Mouse (Mus musculus) CD4-positive helper T cell, adult 2 months (primary cell): ENCODE measurements around the gene Prr9.
A peak's percentile ranks its signal among the peaks of the same experiment; 100 is the strongest.

Experiments used
- DNase-seq: peaks from one replicate; pipeline ENCODE4 v3.0.0-alpha.2; 2012; ENCODE audit warnings: low read depth, missing footprints, low spot score

Gene Prr9

DNA sequence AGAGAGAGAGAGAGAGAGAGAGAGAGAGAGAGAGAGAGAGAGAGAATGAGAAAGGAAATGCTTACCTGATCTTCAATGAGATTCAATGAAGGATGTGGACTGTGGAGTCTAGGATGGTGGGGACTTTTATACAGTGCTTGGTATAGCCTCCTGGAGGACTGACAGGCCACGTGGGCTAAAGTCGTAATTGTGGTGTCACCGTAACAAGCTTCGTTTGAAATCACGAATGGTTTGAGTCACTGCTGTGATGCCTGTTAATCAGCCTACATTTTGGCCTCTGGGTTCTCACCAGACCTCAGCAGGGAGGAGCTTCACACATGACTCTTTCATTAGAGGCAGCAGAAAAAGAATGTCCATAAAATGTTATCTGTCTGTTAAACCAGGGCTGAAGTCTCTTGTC is at the start of gene Prr9:
Prr9 (minus strand) TSS at position 101 of the 400 bp plus-strand sequence.
- DNase-seq, result no peak

DNA sequence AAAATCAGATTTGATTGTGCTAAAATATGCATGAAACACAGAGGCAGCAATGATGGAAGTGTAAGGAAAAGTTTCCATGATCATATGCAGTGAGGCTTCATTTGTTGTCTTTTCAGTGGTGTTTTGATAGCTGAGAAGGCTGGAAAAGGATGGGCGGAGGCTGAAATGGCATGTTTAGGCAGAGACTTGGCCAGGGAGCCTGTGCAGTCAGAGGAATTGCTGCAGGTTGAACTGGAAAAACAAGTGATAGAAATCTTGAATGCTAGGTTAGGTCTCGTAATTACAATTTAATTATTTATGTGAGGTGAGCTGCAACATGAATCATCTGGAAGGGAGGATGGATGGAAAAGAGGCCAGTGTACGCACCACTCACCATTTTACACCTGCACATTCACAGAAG is 46.1 kb upstream of the Prr9 start:
- no peak for DNase-seq

DNA sequence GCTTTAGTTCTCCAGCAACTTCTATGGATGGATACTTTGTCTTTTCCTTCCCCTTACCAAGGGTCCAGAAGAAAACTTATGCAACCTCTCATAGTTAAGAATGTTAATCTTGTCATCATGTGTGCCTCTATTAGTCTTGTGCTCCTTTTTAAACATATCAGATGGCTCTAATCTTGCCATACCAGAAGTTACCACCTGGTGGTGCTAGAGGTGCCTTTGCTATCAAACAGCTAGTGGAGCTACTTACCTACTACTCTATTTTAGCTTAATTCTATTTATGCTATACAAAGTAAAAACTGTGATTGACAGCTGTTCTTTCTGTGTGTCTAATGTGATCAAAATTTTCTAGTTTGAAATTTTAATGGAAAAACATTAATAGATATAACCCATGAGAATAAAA is 29.6 kb upstream of the Prr9 start:
- DNase-seq, result peak; percentile 12

DNA sequence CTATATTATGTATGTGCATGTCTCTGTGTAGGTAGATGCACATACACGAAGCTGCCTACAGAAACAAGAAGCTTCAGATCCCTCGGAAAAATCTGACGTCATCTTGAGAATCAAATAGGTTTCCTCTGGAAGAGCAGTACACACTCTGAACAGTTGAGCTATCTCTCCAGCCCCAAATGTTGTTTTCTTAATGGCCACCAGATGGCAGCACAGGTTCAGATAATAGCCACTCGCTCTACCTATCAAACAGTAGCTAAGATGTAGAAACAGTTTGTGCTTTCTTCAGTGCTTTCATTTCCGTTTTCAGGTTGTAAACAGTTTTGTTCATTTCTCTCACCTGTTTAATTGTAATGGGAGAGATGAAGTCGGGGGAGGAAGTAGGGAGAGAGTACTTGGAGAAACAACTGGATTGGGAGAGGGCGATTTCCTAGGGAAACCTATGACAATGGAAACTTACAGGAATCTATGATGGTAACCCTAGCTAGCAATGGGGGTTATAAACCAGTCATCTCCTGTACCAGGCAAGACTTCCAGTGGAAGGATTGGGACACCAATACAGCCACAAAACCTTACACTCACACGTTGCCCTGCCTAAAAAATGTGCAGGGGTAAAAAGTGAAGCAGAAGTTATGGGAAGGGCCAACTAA is 27.0 kb upstream of the Prr9 start:
- DNase-seq, result peak; percentile 7

DNA sequence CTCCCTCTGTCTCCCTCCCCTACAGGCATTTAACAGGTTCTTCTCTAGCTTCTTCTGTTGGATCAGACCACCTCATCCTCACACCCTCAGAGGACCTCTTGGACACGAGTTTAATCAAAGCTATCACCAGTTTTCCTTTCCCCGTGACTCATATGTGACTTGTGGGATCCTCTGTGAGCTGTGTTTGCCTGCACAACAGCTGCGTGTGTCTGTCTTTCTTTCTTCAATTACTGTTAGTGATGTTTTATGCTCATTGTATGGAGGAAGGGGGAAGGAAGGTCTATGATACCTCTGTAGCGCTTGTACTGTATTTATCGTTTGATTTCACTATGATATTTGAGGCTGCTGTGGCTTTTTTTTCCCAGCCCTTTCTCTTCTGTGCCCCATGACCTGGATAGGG is 24.2 kb upstream of the Prr9 start:
- DNase-seq, result no peak

DNA sequence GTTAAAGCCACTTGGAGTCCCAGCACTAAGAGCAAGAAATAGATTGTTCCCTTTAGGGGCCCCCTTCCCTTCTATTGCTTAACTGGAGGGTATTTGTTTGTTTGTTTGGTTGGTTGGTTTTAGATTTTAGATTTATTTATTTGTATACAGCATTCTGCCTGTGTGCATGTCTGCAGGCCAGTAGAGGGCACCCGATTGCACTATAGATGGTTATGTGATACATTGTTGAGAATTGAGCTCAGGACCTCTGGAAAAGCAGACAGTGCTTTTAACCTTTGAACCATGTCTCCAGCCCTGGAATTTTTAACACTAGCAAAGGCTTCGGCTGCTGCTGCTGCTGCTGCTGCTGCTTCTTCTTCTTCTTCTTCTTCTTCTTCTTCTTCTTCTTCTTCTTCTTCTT is 23.7 kb upstream of the Prr9 start:
- DNase-seq, result no peak

DNA sequence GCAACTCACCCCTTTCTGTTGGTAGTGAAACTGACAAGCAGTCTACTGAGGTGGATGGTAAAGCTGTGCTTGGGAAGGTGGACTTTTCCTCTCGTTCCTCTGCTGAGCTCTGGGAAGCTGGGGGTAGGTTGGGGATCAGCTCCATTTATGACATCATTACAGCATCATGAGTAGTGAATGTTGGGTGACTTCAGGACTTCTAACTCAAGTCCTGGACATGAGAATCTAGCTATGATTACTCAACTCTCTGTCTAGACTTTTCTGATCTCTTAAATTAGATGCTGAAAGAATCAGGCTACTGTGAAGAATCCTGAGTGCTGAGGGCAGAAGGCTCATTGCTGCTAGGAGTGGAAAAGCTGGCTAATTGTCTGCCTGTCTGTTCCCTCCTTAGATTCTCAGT is 18.9 kb upstream of the Prr9 start, which contains the start of gene Lelp1:
Lelp1 (minus strand) TSS at position 101 of the 400 bp plus-strand sequence.
- DNase-seq, result no peak

DNA sequence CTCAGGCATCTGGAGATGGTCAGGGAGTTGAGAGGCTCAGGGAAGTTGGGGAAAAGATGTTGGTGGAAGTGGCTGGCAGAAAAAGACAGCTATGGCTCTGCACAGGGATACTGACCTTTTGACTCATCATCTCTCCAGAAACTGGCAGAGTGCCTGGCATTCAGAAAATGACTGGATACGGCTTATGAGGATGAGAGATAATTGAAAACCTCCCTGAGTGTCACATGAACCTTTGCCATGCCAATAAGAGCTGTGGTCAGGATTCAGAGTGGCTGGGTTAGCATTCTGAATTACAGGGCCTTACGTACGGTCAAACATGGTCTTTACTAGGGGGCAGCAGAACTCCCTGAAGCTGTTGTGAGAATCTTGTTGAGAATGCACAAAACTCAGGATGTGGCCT is 2.8 kb downstream of the Prr9 start:
- no peak for DNase-seq

DNA sequence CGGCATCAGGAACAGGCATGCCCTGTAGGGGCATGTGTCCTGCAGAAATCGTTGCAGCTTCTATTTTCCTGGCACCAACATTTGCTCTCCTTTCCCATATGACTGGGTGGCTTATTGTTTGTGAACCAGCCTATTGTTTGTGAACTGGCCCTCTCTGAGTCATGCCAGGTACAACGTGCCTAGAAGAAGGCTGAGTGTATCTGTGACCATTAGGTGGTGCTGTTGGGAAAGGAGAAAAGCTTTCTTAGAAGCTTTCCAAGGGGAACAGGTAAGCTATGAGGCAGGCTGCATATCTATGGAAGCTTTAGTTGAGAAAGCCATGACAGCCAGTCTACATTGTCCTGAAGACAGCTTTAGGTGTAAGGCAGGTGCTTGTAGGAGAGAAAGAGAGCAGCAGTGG is 5.8 kb downstream of the Prr9 start:
- DNase-seq, result no peak

DNA sequence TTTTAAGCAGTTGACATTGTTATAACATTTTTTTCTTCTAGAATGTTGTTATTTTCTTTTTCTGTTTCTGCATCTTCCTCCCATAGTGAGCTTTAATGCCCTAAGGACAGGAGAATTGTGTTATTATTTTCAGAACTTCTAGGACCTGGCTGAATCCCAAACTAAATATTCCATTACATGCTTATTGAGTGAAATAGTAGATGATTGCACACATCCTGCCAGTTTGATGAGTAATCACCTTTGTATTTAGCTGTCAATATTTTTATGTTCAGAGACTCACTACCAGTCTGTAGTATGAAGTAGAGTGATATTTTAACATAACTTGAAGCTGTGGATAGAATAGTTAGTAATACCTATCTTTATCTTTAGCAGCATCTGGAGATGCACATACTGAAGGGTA is 12.2 kb downstream of the Prr9 start:
- DNase-seq, result no peak

DNA sequence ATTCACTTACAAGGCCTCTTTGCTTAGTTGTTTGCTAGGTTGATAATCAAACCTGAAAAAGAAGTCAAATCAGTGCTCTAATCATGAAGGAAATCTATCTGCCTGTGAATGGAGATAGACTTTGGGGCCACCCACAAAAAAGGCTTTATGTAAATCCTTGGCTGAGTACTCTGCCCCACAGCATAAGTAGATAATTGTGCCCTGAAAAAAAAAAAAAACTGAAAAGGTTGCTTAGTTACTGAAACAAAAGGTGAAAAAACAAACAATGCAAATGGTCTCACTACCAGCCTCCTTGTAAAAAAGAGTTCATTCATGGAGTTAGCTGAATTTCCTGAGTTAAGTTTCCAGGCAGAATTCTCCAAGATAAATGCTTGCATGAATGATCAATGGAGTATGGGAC is 13.0 kb downstream of the Prr9 start:
- no peak for DNase-seq

DNA sequence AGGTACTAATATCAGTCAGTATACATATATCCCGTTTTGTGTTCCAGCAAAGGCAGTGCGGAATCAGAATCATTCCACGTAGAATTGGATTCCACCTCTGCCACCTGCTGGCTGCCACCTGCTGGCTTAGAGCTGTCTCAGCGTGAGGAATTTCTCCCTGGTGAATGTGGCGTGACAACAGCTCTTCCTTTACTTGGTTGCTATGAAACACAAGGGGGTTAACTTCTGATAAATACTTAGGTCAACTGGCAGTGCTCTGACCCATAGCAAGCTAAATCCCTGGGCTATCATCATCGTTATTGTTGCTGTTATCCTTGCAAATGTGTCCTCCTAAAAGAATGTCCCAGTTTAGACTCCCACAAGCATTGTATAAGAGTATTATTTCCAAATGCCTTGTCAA is 17.2 kb downstream of the Prr9 start:
- DNase-seq, result no peak

DNA sequence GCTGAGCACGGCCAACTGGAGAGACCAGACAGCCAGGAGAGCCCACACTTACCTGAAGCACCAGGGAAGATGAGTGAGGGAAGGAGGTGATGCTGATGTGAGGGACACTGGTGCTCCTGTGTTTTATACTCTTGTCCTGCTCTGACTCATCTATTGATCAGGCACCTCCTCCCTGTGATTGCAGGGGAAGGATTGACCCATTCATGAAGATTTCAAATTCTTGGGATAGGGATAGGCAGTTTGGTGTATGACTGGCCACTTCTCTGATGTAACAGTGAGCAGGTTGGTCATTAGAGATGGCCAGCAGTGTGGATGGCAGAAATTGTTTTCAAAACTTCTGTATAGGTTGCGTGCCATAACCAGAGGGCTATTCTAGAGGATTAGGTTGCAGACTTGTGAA is 40.7 kb downstream of the Prr9 start, which contains the start of gene Lor:
Lor (minus strand) TSS at position 101 of the 400 bp plus-strand sequence.
- DNase-seq, result no peak

DNA sequence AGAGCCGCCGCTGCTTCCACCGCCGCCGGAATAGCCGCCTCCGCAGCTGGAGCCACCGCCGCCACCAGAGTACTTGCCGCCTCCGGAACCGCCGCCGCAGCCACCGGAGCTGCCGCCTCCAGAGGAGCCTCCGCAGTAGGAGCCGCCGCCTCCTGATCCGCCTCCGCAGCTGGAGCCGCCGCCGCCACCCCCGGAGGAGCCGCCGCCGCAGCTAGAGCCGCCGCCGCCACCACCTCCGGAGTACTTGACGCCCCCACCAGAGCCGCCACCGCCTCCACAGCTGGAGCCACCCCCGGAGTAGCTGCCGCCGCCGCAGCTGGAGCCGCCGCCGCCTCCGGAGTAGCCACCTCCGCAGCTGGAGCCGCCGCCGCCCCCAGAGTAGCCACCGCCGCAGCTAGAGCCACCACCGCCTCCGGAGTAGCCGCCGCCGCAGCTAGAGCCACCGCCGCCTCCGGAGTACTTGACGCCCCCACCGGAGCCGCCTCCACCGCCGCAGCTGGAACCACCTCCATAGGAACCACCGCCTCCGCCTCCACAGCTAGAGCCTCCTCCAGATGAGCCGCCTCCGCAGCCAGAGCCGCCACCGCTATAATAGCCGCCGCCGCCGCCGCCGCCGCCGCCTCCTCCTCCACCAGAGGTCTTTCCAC is 42.3 kb downstream of the Prr9 start:
- peak; percentile 3 for DNase-seq

DNA sequence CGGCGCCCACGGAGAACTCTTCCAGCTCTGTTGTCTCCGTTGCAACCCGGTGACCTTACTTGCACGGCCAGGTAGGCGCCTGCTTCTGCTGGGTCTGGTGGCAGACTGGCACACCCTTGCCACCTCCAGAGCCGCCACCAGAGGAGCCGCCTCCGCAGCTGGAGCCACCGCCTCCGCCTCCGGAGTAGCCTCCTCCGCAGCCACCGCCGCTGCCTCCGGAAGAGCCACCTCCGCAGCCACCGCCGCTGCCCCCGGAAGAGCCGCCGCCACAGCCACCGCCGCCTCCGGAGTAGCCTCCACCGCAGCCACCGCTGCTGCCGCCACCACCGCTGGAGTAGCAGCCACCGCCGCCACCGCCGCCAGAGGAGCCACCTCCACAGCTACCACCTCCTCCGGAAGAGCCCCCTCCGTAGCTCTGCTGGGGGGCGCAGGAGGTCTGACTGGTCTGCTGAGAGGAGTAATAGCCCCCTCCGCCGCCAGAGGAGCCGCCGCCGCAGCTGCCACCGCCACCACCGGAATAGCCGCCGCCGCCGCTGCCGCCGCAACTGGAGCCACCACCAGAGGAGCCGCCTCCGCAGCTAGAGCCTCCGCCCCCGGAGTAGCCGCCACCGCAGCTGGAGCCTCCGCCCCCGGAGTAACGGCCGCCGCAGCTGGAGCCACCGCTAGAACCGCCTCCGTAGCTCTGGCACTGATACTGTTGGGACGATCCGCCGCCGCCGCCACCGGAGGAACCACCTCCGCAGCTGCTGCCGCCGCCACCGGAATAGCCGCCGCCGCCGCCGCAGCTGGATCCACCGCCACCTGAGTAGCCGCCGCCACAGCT is 43.1 kb downstream of the Prr9 start:
- peak; percentile 4 for DNase-seq
